ENCODE assay signal across 12 mouse cellular contexts in the genomic region with DNA sequence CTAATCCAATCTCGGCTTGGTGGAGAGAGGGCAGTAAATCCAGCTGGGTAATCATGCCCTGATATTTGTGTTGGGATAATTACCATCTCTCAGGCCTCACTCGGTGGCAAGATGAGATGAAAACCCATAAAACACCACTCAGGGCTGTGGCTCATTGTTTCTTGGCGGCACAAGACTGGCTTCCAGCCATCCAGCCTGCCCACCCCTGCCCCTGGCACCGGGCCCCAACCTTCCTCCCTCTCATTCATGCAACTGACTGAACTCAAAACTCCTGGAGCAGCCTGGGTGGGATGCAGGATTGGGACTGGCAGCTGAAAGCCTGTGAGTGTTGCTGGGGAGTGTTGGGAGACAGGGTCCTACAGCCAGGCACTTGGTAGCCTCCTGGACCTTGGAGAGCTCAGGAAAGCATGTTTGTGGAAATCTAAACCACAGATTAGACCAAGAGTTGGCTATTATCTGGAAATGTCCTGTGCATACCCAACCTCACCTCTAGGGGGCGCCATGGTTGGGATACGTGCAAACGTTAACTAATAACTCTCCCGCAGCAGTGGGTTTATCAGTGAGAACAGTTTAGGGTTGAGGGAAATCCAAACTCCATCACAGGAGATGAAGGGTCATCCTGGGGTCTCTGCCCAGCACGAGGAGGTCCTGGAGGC.
A peak's percentile ranks its signal among the peaks of the same experiment; 100 is the strongest.
DNase-seq lines count a peak whose midpoint lies in the region; ATAC-seq and TF ChIP-seq lines count a peak whose summit lies in the region.
"Had no signal": no experiment of that assay in that cellular context is flagged by ENCODE, and none has a peak within 500 bp of the region (broad histone marks: within the 10 kb centered on the region; RNA-seq: fewer than 3 reads in every experiment).

No protein-coding gene starts in this region.

- peak; percentile 63 for TF ChIP-seq CTCF in cortical plate, adult 2 months (IDR thresholded peaks at IDR 0.05; ENCODE audit: extremely low read depth, insufficient read depth, low read length)

- no peak for TF ChIP-seq POLR2A in cortical plate, adult 2 months (IDR thresholded peaks at IDR 0.05; ENCODE audit: extremely low read depth, insufficient read depth, low read length)

- H3K4me1 ChIP-seq in forebrain, embryonic 14.5 days (ENCODE audit: control insufficient read depth, insufficient read depth, low read length), result no peaks in the 10 kb centered on the region
- peaks cover under 1% of the 10 kb centered on the region; the same call in 1 of the 2 replicates for H3K4me1 ChIP-seq in forebrain, embryonic 10.5 days
- no peaks in the 10 kb centered on the region for H3K4me1 ChIP-seq in cortical plate, adult 2 months (ENCODE audit: control insufficient read depth, insufficient read depth, low read length)
- H3K4me1 ChIP-seq: lung, embryonic 15.5 days; neural tube, embryonic 12.5 days had no signal

- ATAC-seq in forebrain, embryonic 14.5 days, result peak; percentile 46; the same call in 1 of the 2 replicates
- ATAC-seq: CD4-positive, CD25-positive, alpha-beta regulatory T cell, adult 4 months had no signal

- no peak overlapping the region for H3K27ac ChIP-seq in forebrain, embryonic 14.5 days (ENCODE audit: low read depth, low read length)
- H3K27ac ChIP-seq in forebrain, embryonic 10.5 days, result no peak overlapping the region
- no peak overlapping the region for H3K27ac ChIP-seq in cortical plate, adult 2 months (ENCODE audit: insufficient read depth, low read length)
- H3K27ac ChIP-seq: lung, embryonic 15.5 days; neural tube, embryonic 12.5 days had no signal

- H3K36me3 ChIP-seq in forebrain, embryonic 14.5 days (ENCODE audit: control insufficient read depth, insufficient read depth, low read length), result no peaks in the 10 kb centered on the region
- H3K36me3 ChIP-seq in forebrain, embryonic 10.5 days (replicated peaks), result no peaks in the 10 kb centered on the region
- H3K36me3 ChIP-seq: lung, embryonic 15.5 days; neural tube, embryonic 12.5 days had no signal

- no peak overlapping the region for H3K4me2 ChIP-seq in forebrain, embryonic 14.5 days (ENCODE audit: low read length)
- H3K4me2 ChIP-seq: lung, embryonic 15.5 days; neural tube, embryonic 12.5 days had no signal

- H3K9me3 ChIP-seq in forebrain, embryonic 14.5 days (replicated peaks; ENCODE audit: control insufficient read depth, low read length), result no peaks in the 10 kb centered on the region
- no peaks in the 10 kb centered on the region for H3K9me3 ChIP-seq in forebrain, embryonic 10.5 days
- H3K9me3 ChIP-seq: lung, embryonic 15.5 days; neural tube, embryonic 12.5 days had no signal

- DNase-seq in forebrain, embryonic 14.5 days (ENCODE audit: low spot score), result peak; percentile 64
- no peak for DNase-seq in forebrain, embryonic 10.5 days (ENCODE audit: extremely low spot score, low spot score)
- DNase-seq in left cerebral cortex, postnatal 14 days (ENCODE audit: low spot score in 2 of 2), result peak; percentile 41 to 50
- no peak for DNase-seq in left cerebral cortex, adult 8-10 months (ENCODE audit: low spot score in 2 of 2)
- peak; percentile 25 for DNase-seq in A20 (ENCODE audit: low read depth, low spot score)
- DNase-seq in frontal cortex, postnatal 36 days (ENCODE audit: low spot score in 2 of 2), result no peak
- no peak for DNase-seq in left cerebral cortex, postnatal 25 days (ENCODE audit: low spot score in 2 of 2)
- DNase-seq: cerebellum, postnatal 36 days had no signal

- no peak overlapping the region for H3K4me3 ChIP-seq in forebrain, embryonic 14.5 days (ENCODE audit: low read depth, low read length)
- H3K4me3 ChIP-seq in forebrain, embryonic 10.5 days, result no peak overlapping the region
- no peak overlapping the region for H3K4me3 ChIP-seq in cortical plate, adult 2 months (ENCODE audit: insufficient read depth, low read length)
- H3K4me3 ChIP-seq: lung, embryonic 15.5 days; neural tube, embryonic 12.5 days had no signal

- no peaks in the 10 kb centered on the region for H3K27me3 ChIP-seq in forebrain, embryonic 14.5 days (replicated peaks; ENCODE audit: control insufficient read depth, insufficient read depth, low read length)
- no peaks in the 10 kb centered on the region for H3K27me3 ChIP-seq in forebrain, embryonic 10.5 days (ENCODE audit: poor library complexity, severe bottlenecking)
- H3K27me3 ChIP-seq: lung, embryonic 15.5 days; neural tube, embryonic 12.5 days had no signal

- H3K9ac ChIP-seq in forebrain, embryonic 14.5 days (ENCODE audit: low read length), result no peak overlapping the region
- H3K9ac ChIP-seq: lung, embryonic 15.5 days; neural tube, embryonic 12.5 days had no signal

- 27% methylated on average over 9 of the region's 9 CpGs for WGBS in forebrain, embryonic 14.5 days
- 55% methylated on average over 9 of the region's 9 CpGs for WGBS in forebrain, embryonic 10.5 days

- intact Hi-C loops in left cerebral cortex, postnatal 14 days (cut with DNase I), result no loop called here
- intact Hi-C loops in left cerebral cortex, postnatal 25 days (cut with DNase I), result no loop called here

Comparison
In these comparisons a context has a peak if more than half of its experiments do, and no peak if none do; other contexts are left out.
1. DNase-seq: peak in forebrain, embryonic 14.5 days (single experiment), left cerebral cortex, postnatal 14 days (2 of 2) and A20 (single experiment); none in forebrain, embryonic 10.5 days (single experiment), left cerebral cortex, adult 8-10 months (0 of 2), frontal cortex, postnatal 36 days (0 of 2) and left cerebral cortex, postnatal 25 days (0 of 2).